Mouse (Mus musculus) midbrain, embryonic 14.5 days (tissue): ENCODE results near the gene Cldn15. TPM values are rescaled to one million over a fixed set of nuclear protein-coding genes. Genes with fewer than 3 reads are reported as not detected.

ENCODE experiments used
- ATAC-seq: fragments of 200-750 bp; cut with Nextera tagmentation; 2 replicates; pipeline ENCODE4 v1.8.0; 2017; ENCODE audit warnings: moderate number of reproducible peaks, moderate library complexity; ENCODE audit not compliant: low FRiP score, low TSS enrichment
- DNase-seq: peaks from one replicate; pipeline ENCODE4 v3.0.0-alpha.2; 2015
- H3K27ac ChIP-seq: fragments of 300-500 bp; sonication (generic); replicated peaks from 2 replicates; pipeline ENCODE4 v1.5.1; 2014; ENCODE audit warnings: mild to moderate bottlenecking, low read depth, low read length, moderate library complexity
- H3K27me3 ChIP-seq: fragments of 300-500 bp; sonication (generic); 2 replicates; pipeline ENCODE4 v1.6.1; 2014; ENCODE audit warnings: low read length, control low read depth, mixed read lengths; ENCODE audit not compliant: control insufficient read depth, insufficient read depth
- H3K36me3 ChIP-seq: fragments of 300-500 bp; sonication (generic); 2 replicates; pipeline ENCODE4 v1.6.1; 2014; ENCODE audit warnings: low read length, control low read depth; ENCODE audit not compliant: control insufficient read depth, insufficient read depth
- H3K4me1 ChIP-seq: fragments of 300-500 bp; sonication (generic); 2 replicates; pipeline ENCODE4 v1.6.1; 2014; ENCODE audit warnings: mild to moderate bottlenecking, antibody characterized with exemption, low read length, control low read depth; ENCODE audit not compliant: control insufficient read depth, insufficient read depth
- H3K4me2 ChIP-seq: fragments of 300-500 bp; sonication (generic); 2 replicates; pipeline ENCODE4 v1.6.1; 2014; ENCODE audit warnings: mild to moderate bottlenecking, low read length, moderate library complexity
- H3K4me3 ChIP-seq: fragments of 300-500 bp; sonication (generic); replicated peaks from 2 replicates; pipeline ENCODE4 v1.5.1; 2014; ENCODE audit warnings: low read depth, low read length
- H3K9ac ChIP-seq: fragments of 300-500 bp; sonication (generic); replicated peaks from 2 replicates; pipeline ENCODE4 v1.6.1; 2014; ENCODE audit warnings: mild to moderate bottlenecking, low read length, moderate library complexity
- H3K9me3 ChIP-seq: fragments of 300-500 bp; sonication (generic); 2 replicates; pipeline ENCODE4 v1.6.1; 2016; ENCODE audit warnings: low read length, control low read depth, mixed read lengths; ENCODE audit not compliant: control insufficient read depth
- WGBS: fragments of 180-500 bp; shearing (Covaris S2); extraction: QIAGEN DNeasy Blood & Tissue Kit; methylation state at CpG from one replicate; pipeline ENCODE4 v1.1.7; 2014; 5-methylcytosine and 5-hydroxymethylcytosine counted together
- microRNA counts: library from miRNA; unstranded; fragments of <30 nt; microRNA quantifications from one replicate; lab custom pipeline; 2016
- microRNA-seq: library from miRNA; unstranded; fragments of <30 nt; microRNA quantifications from one replicate; pipeline ENCODE4, GENCODE M21; 2016
- polyA plus RNA-seq: library from polyadenylated mRNA; unstranded; fragments of >200 nt; fragmentation: Nextera tagmentation; extraction: Ambion mirVana; gene quantifications from 2 replicates; pipeline ENCODE4 v1.2.1, GENCODE M21; 2014

Gene Cldn15
- polyA plus RNA-seq, 1 experiment from 2014 or later: 0.13 TPM

DNA sequence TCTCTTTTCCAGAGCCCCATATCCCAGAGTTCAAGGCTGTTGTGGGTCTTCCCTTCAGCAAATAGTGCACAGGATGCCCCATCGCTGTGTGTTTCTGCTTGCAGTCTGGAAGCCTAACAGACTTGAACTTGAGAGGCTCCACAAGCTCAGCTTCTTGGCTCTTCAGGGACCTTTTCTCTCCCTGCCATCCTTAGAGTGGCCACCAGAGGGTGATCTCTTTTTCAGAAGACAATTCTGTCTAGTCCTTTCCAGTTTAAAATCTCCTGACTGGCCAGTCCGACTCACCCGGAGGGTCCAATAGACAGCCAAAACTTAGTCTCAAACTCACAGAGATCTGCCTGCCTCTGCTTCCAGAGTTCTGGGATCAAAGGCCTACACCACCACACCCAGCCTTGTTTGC lies 43.6 kb downstream of the Cldn15 start:
- WGBS: 22% methylated on average over 3 of the region's 3 CpGs
- Histone ChIP-seq H3K4me3 (no peak overlapping the region), H3K4me2 (no peak overlapping the region), H3K36me3 (no peaks in the 10 kb centered on the region), H3K9ac (no peak overlapping the region), H3K27me3 (no peaks in the 10 kb centered on the region), H3K9me3 (no peaks in the 10 kb centered on the region), H3K4me1 (no peaks in the 10 kb centered on the region), H3K27ac (no peak overlapping the region)
- ATAC-seq: no peak
- peak; percentile 80 for DNase-seq

GRCm38 (mm10) chr5:137012401-137012950 lies 46.1 kb downstream of the Cldn15 start:
- no peak overlapping the region for H3K9ac ChIP-seq
- no peak for DNase-seq
- no peak overlapping the region for H3K4me2 ChIP-seq
- 76% methylated on average over 15 of the region's 15 CpGs for WGBS
- H3K27me3 ChIP-seq: no peaks in the 10 kb centered on the region
- H3K4me3 ChIP-seq: no peak overlapping the region
- no peaks in the 10 kb centered on the region for H3K9me3 ChIP-seq
- H3K36me3 ChIP-seq: no peaks in the 10 kb centered on the region
- no peaks in the 10 kb centered on the region for H3K4me1 ChIP-seq
- no peak for ATAC-seq
- no peak overlapping the region for H3K27ac ChIP-seq

GRCm38 (mm10) chr5:137015913-137016312 lies 49.5 kb downstream of the Cldn15 start:
- Histone ChIP-seq H3K27ac (no peak overlapping the region), H3K9me3 (no peaks in the 10 kb centered on the region), H3K4me3 (no peak overlapping the region), H3K4me2 (no peak overlapping the region), H3K27me3 (no peaks in the 10 kb centered on the region), H3K9ac (no peak overlapping the region), H3K4me1 (no peaks in the 10 kb centered on the region), H3K36me3 (no peaks in the 10 kb centered on the region)
- DNase-seq (no peak), ATAC-seq (no peak)
- 87% methylated on average over 3 of the region's 3 CpGs for WGBS

- Histone ChIP-seq H3K36me3 (no peaks in the 10 kb centered on the region), H3K4me3 (no peak overlapping the region), H3K4me2 (no peak overlapping the region), H3K9ac (no peak overlapping the region), H3K4me1 (0 out of 2 replicates have a peak, but pooled peaks cover 2% of the 10 kb centered on the region), H3K27ac (no peak overlapping the region), H3K27me3 (peaks cover 50% of the 10 kb centered on the region), H3K9me3 (no peaks in the 10 kb centered on the region)
- DNase-seq (peak; percentile 17), ATAC-seq (no peak)
- WGBS: 50% methylated on average over 3 of the region's 3 CpGs
Observed at GRCm38 (mm10) chr5:137024318-137024717, 57.9 kb downstream of the Cldn15 start.

DNA sequence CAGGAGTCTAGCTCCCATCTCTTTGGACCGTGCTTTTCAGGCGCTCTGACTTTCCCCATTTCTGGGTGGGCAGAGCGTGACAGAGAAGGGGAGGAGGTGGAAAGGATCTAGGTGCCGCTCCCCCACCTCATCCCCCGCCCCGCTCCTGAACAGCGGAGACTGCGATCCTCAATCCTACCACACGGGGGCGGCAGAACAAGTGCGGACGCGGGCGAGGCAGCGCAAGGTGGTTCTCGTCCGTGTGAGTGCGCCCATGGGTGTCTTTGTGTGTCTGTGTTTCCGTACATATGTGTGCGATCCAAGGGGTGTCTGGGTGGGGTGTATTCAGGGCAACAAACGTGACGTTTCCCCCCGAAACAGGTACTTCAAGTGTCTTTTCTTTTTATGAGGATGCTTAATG lies 58.7 kb downstream of the Cldn15 start:
- ATAC-seq: no peak
- H3K4me2 ChIP-seq: peak overlapping the region; percentile 50
- DNase-seq: peak; percentile 90
- 0 out of 2 replicates have a peak, but pooled peaks cover 2% of the 10 kb centered on the region for H3K4me1 ChIP-seq
- H3K4me3 ChIP-seq: peak overlapping the region; percentile 12; the same call in 1 of the 2 replicates
- no peak overlapping the region for H3K27ac ChIP-seq
- no peaks in the 10 kb centered on the region for H3K36me3 ChIP-seq
- H3K27me3 ChIP-seq: peaks cover 53% of the 10 kb centered on the region
- WGBS: under 1% methylated on average over 23 of the region's 23 CpGs
- H3K9me3 ChIP-seq: no peaks in the 10 kb centered on the region
- no peak overlapping the region for H3K9ac ChIP-seq

MicroRNAs within 50 kb of the gene (microRNA counts, 519-probe panel; counts per million panel counts)
- not detected for microRNA mmu-miR-702 (lab: Ali Mortazavi, UCI)

Small RNAs within 50 kb of the gene (microRNA-seq; reads per million reads assigned to microRNA genes)
- 144 reads per million, percentile 60 among the genes with 10 or more reads in this experiment for gene Mir702

Other genes starting within 250 kb of the Cldn15 start
- 8.3 and 16.2 TPM in 2 replicates for gene Col26a1, start 83.4 kb upstream of the Cldn15 start, polyA plus RNA-seq
- gene Ift22, start 58.5 kb upstream of the Cldn15 start, polyA plus RNA-seq: 133 and 143 TPM in 2 replicates
- gene Fis1, start 13.3 kb upstream of the Cldn15 start, polyA plus RNA-seq: 440 and 487 TPM in 2 replicates
- 25.8 and 28.1 TPM in 2 replicates for gene Plod3, start 20.4 kb downstream of the Cldn15 start, polyA plus RNA-seq
- 94.0 and 117 TPM in 2 replicates for gene Znhit1, start 21.4 kb downstream of the Cldn15 start, polyA plus RNA-seq
- gene Vgf, start 59.8 kb downstream of the Cldn15 start, polyA plus RNA-seq: 4.8 and 6.9 TPM in 2 replicates
- 214 and 238 TPM in 2 replicates for gene Ap1s1, start 79.5 kb downstream of the Cldn15 start, polyA plus RNA-seq
- 0.26 and 0.28 TPM in 2 replicates for gene Serpine1, start 105.7 kb downstream of the Cldn15 start, polyA plus RNA-seq
- gene Trim56, start 149.6 kb downstream of the Cldn15 start, polyA plus RNA-seq: 1.5 and 2.8 TPM in 2 replicates
- not detected in 2 replicates for gene Muc3, start 182.7 kb downstream of the Cldn15 start, polyA plus RNA-seq
- 0.14 and 0.30 TPM in 2 replicates for gene Muc3a, start 245.8 kb downstream of the Cldn15 start, polyA plus RNA-seq